In genomic region chr17:46728904-46729318, GRCm38 (mm10) we compare ENCODE assay signal across 8 mouse cellular contexts. TPM values are rescaled to one million over a fixed set of nuclear protein-coding genes. Genes with fewer than 3 reads are reported as not detected.
A peak's percentile ranks its signal among the peaks of the same experiment; 100 is the strongest.
DNase-seq lines count a peak whose midpoint lies in the region; ATAC-seq and TF ChIP-seq lines count a peak whose summit lies in the region.

TSS of gene Gnmt (minus strand) at chr17:46729168.

- peak; percentile 64 for ATAC-seq in intestine, postnatal 0 days
- ATAC-seq in liver, embryonic 16.5 days (ENCODE audit: low read depth) = peak; percentile 88
- ATAC-seq in stomach, postnatal 0 days (ENCODE audit: low FRiP score, low TSS enrichment) = peak; percentile 70
- no peak for ATAC-seq in frontal cortex, adult (ENCODE audit: low TSS enrichment)

- no peak for TF ChIP-seq CTCF in gastrocnemius, adult 2 months (IDR thresholded peaks at IDR 0.05)
- no peak for TF ChIP-seq CTCF in intestine, postnatal 0 days (IDR thresholded peaks at IDR 0.05; ENCODE audit: low read depth)
- TF ChIP-seq CTCF in stomach, postnatal 0 days (IDR thresholded peaks at IDR 0.05; ENCODE audit: low read depth) = no peak

- H3K9ac ChIP-seq in intestine, postnatal 0 days (ENCODE audit: low read depth, low read length) = no peak within 1 kb of the TSS
- H3K9ac ChIP-seq in liver, embryonic 16.5 days (ENCODE audit: low read depth, low read length) = peak within 1 kb of the TSS; percentile 43
- H3K9ac ChIP-seq in stomach, postnatal 0 days (ENCODE audit: low read length) = 0 out of 2 replicates have a peak within 1 kb of the TSS, but pooled peaks have one; percentile 41

- no peaks in the 10 kb centered on the region for H3K4me1 ChIP-seq in intestine, postnatal 0 days (replicated peaks; ENCODE audit: control insufficient read depth, insufficient read depth, low read length)
- no peaks in the 10 kb centered on the region; the same call in 1 of the 2 replicates for H3K4me1 ChIP-seq in liver, embryonic 16.5 days (ENCODE audit: control insufficient read depth, low read depth, low read length)
- no peaks in the 10 kb centered on the region for H3K4me1 ChIP-seq in stomach, postnatal 0 days (replicated peaks; ENCODE audit: control insufficient read depth, insufficient read depth)

- TF ChIP-seq EP300 in stomach, postnatal 0 days (optimal IDR thresholded peaks at IDR 0.05) = no peak

- DNase-seq in gastrocnemius, adult 2 months = no peak
- DNase-seq in gastrocnemius, postnatal 4 days (ENCODE audit: low spot score in 2 of 2) = no peak
- DNase-seq in cerebellum, adult 9-11 months = peak; percentile 91
- peak; percentile 82 for DNase-seq in stomach, postnatal 0 days (ENCODE audit: low spot score)
- DNase-seq in B cell, adult 2 months = no peak

- peak within 1 kb of the TSS; percentile 42 for H3K4me3 ChIP-seq in gastrocnemius, adult 2 months
- no peak within 1 kb of the TSS; the same call in 1 of the 2 replicates for H3K4me3 ChIP-seq in intestine, postnatal 0 days (ENCODE audit: low read depth, low read length)
- H3K4me3 ChIP-seq in liver, embryonic 16.5 days (ENCODE audit: low read depth, low read length) = peak within 1 kb of the TSS; percentile 48
- peak within 1 kb of the TSS; percentile 21 for H3K4me3 ChIP-seq in stomach, postnatal 0 days (ENCODE audit: low read depth, low read length)

- 8% methylated on average over 24 of the region's 24 CpGs for WGBS in intestine, postnatal 0 days
- WGBS in liver, embryonic 16.5 days (ENCODE audit: insufficient replicate concordance) = 38% methylated on average over 24 of the region's 24 CpGs
- 18% methylated on average over 24 of the region's 24 CpGs for WGBS in stomach, postnatal 0 days

- H3K27ac ChIP-seq in gastrocnemius, adult 2 months = 0 out of 2 replicates have a peak within 1 kb of the TSS, but pooled peaks have one; percentile 10
- no peak within 1 kb of the TSS for H3K27ac ChIP-seq in intestine, postnatal 0 days (ENCODE audit: low read depth, low read length)
- peak within 1 kb of the TSS; percentile 66 for H3K27ac ChIP-seq in liver, embryonic 16.5 days (ENCODE audit: low read length)
- H3K27ac ChIP-seq in stomach, postnatal 0 days (replicated peaks) = no peak within 1 kb of the TSS

- H3K36me3 ChIP-seq in intestine, postnatal 0 days (ENCODE audit: control insufficient read depth, insufficient read depth) = peaks cover 14% of the 10 kb centered on the region; the same call in 1 of the 2 replicates
- no peaks in the 10 kb centered on the region for H3K36me3 ChIP-seq in liver, embryonic 16.5 days (ENCODE audit: control insufficient read depth, insufficient read depth)
- 0 out of 2 replicates have a peak, but pooled peaks cover 4% of the 10 kb centered on the region for H3K36me3 ChIP-seq in stomach, postnatal 0 days (ENCODE audit: control insufficient read depth, insufficient read depth, low read length)

- H3K4me2 ChIP-seq in intestine, postnatal 0 days (replicated peaks; ENCODE audit: low read depth) = peak within 1 kb of the TSS; percentile 66
- peak within 1 kb of the TSS; percentile 23 for H3K4me2 ChIP-seq in liver, embryonic 16.5 days (ENCODE audit: low read depth, low read length)
- peak within 1 kb of the TSS; percentile 46 for H3K4me2 ChIP-seq in stomach, postnatal 0 days (replicated peaks; ENCODE audit: low read depth)

- intact Hi-C loops in gastrocnemius, adult 2 months (cut with DNase I) = no loop called here

- no peaks in the 10 kb centered on the region for H3K27me3 ChIP-seq in intestine, postnatal 0 days (replicated peaks; ENCODE audit: control insufficient read depth, insufficient read depth, low read length)
- H3K27me3 ChIP-seq in liver, embryonic 16.5 days (ENCODE audit: control insufficient read depth, insufficient read depth, low read depth, low read length) = 0 out of 2 replicates have a peak, but pooled peaks cover 2% of the 10 kb centered on the region
- H3K27me3 ChIP-seq in stomach, postnatal 0 days (ENCODE audit: control insufficient read depth, insufficient read depth, low read length) = no peaks in the 10 kb centered on the region

- no peaks in the 10 kb centered on the region for H3K9me3 ChIP-seq in intestine, postnatal 0 days (ENCODE audit: control insufficient read depth)
- no peaks in the 10 kb centered on the region for H3K9me3 ChIP-seq in liver, embryonic 16.5 days (replicated peaks; ENCODE audit: control insufficient read depth, low read length)
- no peaks in the 10 kb centered on the region for H3K9me3 ChIP-seq in stomach, postnatal 0 days (ENCODE audit: control insufficient read depth, low read length)

RNA-seq across cellular contexts. Expression of gene Gnmt, which starts in this region (rescaled TPM):
- total RNA-seq in gastrocnemius, adult 2 months (2021) = 1 to 10 TPM; 1.7 to 4.8 TPM
- under 1 TPM; 0.44 to 0.52 TPM for total RNA-seq in gastrocnemius, postnatal 4 days (2021)
- 0.39 and 0.48 TPM in 2 replicates for polyA plus RNA-seq in intestine, postnatal 0 days (2015; fragmentation: Nextera tagmentation; extraction: Ambion mirVana)
- polyA plus RNA-seq in liver, embryonic 16.5 days (2015; fragmentation: Nextera tagmentation; extraction: Ambion mirVana) = 112 and 152 TPM in 2 replicates
- polyA plus RNA-seq in stomach, postnatal 0 days (2015; fragmentation: Nextera tagmentation; extraction: Ambion mirVana) = 2.1 and 3.1 TPM in 2 replicates

Comparison
In these comparisons a context has a peak if more than half of its experiments do, and no peak if none do; other contexts are left out.
1. RNA of gene Gnmt (polyA plus RNA-seq): 112 to 152 TPM in liver, embryonic 16.5 days; 2.1 to 3.1 TPM in stomach, postnatal 0 days and 0.39 to 0.48 TPM in intestine, postnatal 0 days; every median in the first group is over 10 times any median in the second.
2. Peak in ATAC-seq and H3K4me2 ChIP-seq in intestine, postnatal 0 days; RNA of the gene not detected or under 1 TPM.
3. DNase-seq: peak in cerebellum, adult 9-11 months (single experiment) and stomach, postnatal 0 days (single experiment); none in gastrocnemius, adult 2 months (single experiment), gastrocnemius, postnatal 4 days (0 of 2) and B cell, adult 2 months (0 of 2).
4. H3K27ac ChIP-seq: peak in gastrocnemius, adult 2 months (single experiment) and liver, embryonic 16.5 days (single experiment); none in intestine, postnatal 0 days (single experiment) and stomach, postnatal 0 days (single experiment).
5. Peak in every context shown above with its lines, with median percentiles within 50 percentile points of each other: H3K4me2 ChIP-seq.